Mouse (Mus musculus) embryonic facial prominence, embryonic 14.5 days (tissue): Measurements from ENCODE around the gene Zfp9. TPM values are rescaled to one million over a fixed set of nuclear protein-coding genes. Genes with fewer than 3 reads are reported as not detected.

Experiments used
- ATAC-seq: fragments of 200-750 bp; cut with Nextera tagmentation; 2 replicates; pipeline ENCODE4 v1.8.0; 2017; ENCODE audit warnings: low read depth, moderate number of reproducible peaks, moderate TSS enrichment
- DNase-seq: peaks from one replicate; pipeline ENCODE4 v3.0.0-alpha.2; 2015; ENCODE audit warnings: low spot score
- H3K27ac ChIP-seq: fragments of 300-500 bp; sonication (generic); replicated peaks from 2 replicates; pipeline ENCODE4 v1.5.1; 2014; ENCODE audit warnings: low read depth, mild to moderate bottlenecking, low read length, moderate library complexity
- H3K27me3 ChIP-seq: fragments of 300-500 bp; sonication (generic); replicated peaks from 2 replicates; pipeline ENCODE4 v1.6.1; 2014; ENCODE audit warnings: low read length; ENCODE audit not compliant: control insufficient read depth, insufficient read depth
- H3K36me3 ChIP-seq: fragments of 300-500 bp; sonication (generic); 2 replicates; pipeline ENCODE4 v1.6.1; 2014; ENCODE audit warnings: low read length, mixed read lengths; ENCODE audit not compliant: control insufficient read depth, insufficient read depth
- H3K4me1 ChIP-seq: fragments of 300-500 bp; sonication (generic); 2 replicates; pipeline ENCODE4 v1.6.1; 2014; ENCODE audit warnings: antibody characterized with exemption, low read length; ENCODE audit not compliant: control insufficient read depth, insufficient read depth
- H3K4me2 ChIP-seq: fragments of 300-500 bp; sonication (generic); 2 replicates; pipeline ENCODE4 v1.6.1; 2014; ENCODE audit warnings: low read depth, mild to moderate bottlenecking, low read length, moderate library complexity, mixed read lengths
- H3K4me3 ChIP-seq: fragments of 300-500 bp; sonication (generic); 2 replicates; pipeline ENCODE4 v1.5.1; 2014; ENCODE audit warnings: low read depth, mild to moderate bottlenecking, low read length
- H3K9ac ChIP-seq: fragments of 300-500 bp; sonication (generic); 2 replicates; pipeline ENCODE4 v1.6.1; 2014; ENCODE audit warnings: low read depth, mild to moderate bottlenecking, low read length, moderate library complexity, mixed read lengths
- H3K9me3 ChIP-seq: fragments of 300-500 bp; sonication (generic); 2 replicates; pipeline ENCODE4 v1.6.1; 2016; ENCODE audit warnings: low read length; ENCODE audit not compliant: control insufficient read depth
- WGBS: fragments of 180-500 bp; shearing (Covaris S2); extraction: QIAGEN DNeasy Blood & Tissue Kit; methylation state at CpG from one replicate; pipeline ENCODE4 v1.1.7; 2014; 5-methylcytosine and 5-hydroxymethylcytosine counted together
- polyA plus RNA-seq: library from polyadenylated mRNA; unstranded; fragments of >200 nt; fragmentation: Nextera tagmentation; extraction: Ambion mirVana; gene quantifications from 2 replicates; pipeline ENCODE4 v1.2.1, GENCODE M21; 2014

Gene Zfp9
- 18.5 and 18.9 TPM in 2 replicates for polyA plus RNA-seq

GRCm38 (mm10) chr6:118478957-118479708 is at the start of gene Zfp9:
TSS of gene Zfp9 (minus strand) at chr6:118479320.
- peak; percentile 92 for ATAC-seq
- H3K9me3 ChIP-seq: no peaks in the 10 kb centered on the region
- H3K4me1 ChIP-seq: peaks cover 12% of the 10 kb centered on the region; the same call in 1 of the 2 replicates
- peaks cover 28% of the 10 kb centered on the region for H3K36me3 ChIP-seq
- no peaks in the 10 kb centered on the region for H3K27me3 ChIP-seq
- peak within 1 kb of the TSS; percentile 65 for H3K4me2 ChIP-seq
- peak within 1 kb of the TSS; percentile 68 for H3K4me3 ChIP-seq
- DNase-seq: peak; percentile 94
- H3K9ac ChIP-seq: peak within 1 kb of the TSS; percentile 89
- peak within 1 kb of the TSS; percentile 93 for H3K27ac ChIP-seq
- WGBS: 0% methylated on average over 30 of the region's 57 CpGs

- 63% methylated on average over 7 of the region's 7 CpGs for WGBS
- no peak overlapping the region for H3K4me2 ChIP-seq
Measured at GRCm38 (mm10) chr6:118520668-118521067, 41.5 kb upstream of the Zfp9 start.

GRCm38 (mm10) chr6:118513335-118514012 is 34.4 kb upstream of the Zfp9 start:
- WGBS: 89% methylated on average over 12 of the region's 12 CpGs
- no peak for ATAC-seq
- no peaks in the 10 kb centered on the region for H3K27me3 ChIP-seq

More at GRCm38 (mm10) chr6:118520668-118521067, 41.5 kb upstream of the Zfp9 start:
- Histone ChIP-seq H3K36me3 (peaks cover 95% of the 10 kb centered on the region), H3K27ac (no peak overlapping the region), H3K27me3 (no peaks in the 10 kb centered on the region), H3K4me3 (no peak overlapping the region), H3K4me1 (no peaks in the 10 kb centered on the region), H3K9me3 (no peaks in the 10 kb centered on the region), H3K9ac (no peak overlapping the region)
- ATAC-seq (no peak), DNase-seq (no peak)

DNA sequence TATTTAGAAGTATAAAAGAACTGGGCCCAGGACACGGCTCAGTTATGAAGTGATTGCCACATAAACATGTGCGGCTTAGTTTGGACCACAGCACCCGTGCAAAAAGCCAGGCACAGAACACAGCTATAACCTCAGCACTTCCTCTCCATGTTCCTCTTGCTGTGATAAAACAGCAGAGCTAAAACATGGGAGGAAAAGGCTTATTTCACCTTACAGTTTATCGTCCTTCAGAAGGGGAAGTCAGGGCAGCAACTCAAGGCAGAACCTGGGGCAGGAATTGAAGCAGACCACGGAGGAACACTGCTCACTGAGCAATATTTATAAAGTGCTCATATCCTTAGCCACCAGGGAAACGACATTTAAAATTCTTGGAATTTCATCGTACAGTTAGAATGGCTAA is 19.9 kb upstream of the Zfp9 start:
- Histone ChIP-seq H3K27ac (no peak overlapping the region), H3K9ac (no peak overlapping the region), H3K4me3 (no peak overlapping the region), H3K9me3 (no peaks in the 10 kb centered on the region), H3K27me3 (no peaks in the 10 kb centered on the region), H3K36me3 (peaks cover 37% of the 10 kb centered on the region; the same call in 1 of the 2 replicates), H3K4me2 (no peak overlapping the region), H3K4me1 (no peaks in the 10 kb centered on the region)
- ATAC-seq: no peak
- 82% methylated on average over 7 of the region's 7 CpGs for WGBS
- no peak for DNase-seq

More at GRCm38 (mm10) chr6:118513335-118514012, 34.4 kb upstream of the Zfp9 start:
- no peak overlapping the region for H3K4me3 ChIP-seq
- H3K4me1 ChIP-seq: no peaks in the 10 kb centered on the region
- H3K36me3 ChIP-seq: peaks cover 74% of the 10 kb centered on the region
- DNase-seq: no peak
- H3K27ac ChIP-seq: no peak overlapping the region
- H3K9me3 ChIP-seq: no peaks in the 10 kb centered on the region
- no peak overlapping the region for H3K9ac ChIP-seq
- no peak overlapping the region for H3K4me2 ChIP-seq

- Histone ChIP-seq H3K36me3 (peaks cover 3% of the 10 kb centered on the region), H3K9ac (no peak overlapping the region), H3K27me3 (no peaks in the 10 kb centered on the region), H3K9me3 (no peaks in the 10 kb centered on the region), H3K27ac (no peak overlapping the region), H3K4me1 (peaks cover 7% of the 10 kb centered on the region; the same call in 1 of the 2 replicates), H3K4me2 (no peak overlapping the region), H3K4me3 (no peak overlapping the region)
- ATAC-seq: no peak
- no peak for DNase-seq
- WGBS: 74% methylated on average over 1 of the region's 1 CpGs
Measured at GRCm38 (mm10) chr6:118482125-118482524, 3.0 kb upstream of the Zfp9 start.

GRCm38 (mm10) chr6:118477875-118478785 is 990 bp downstream of the Zfp9 start:
- Histone ChIP-seq H3K4me2 (peak overlapping the region; percentile 65), H3K27me3 (no peaks in the 10 kb centered on the region), H3K27ac (peak overlapping the region; percentile 93), H3K36me3 (peaks cover 32% of the 10 kb centered on the region), H3K9ac (peak overlapping the region; percentile 89), H3K4me1 (peaks cover 12% of the 10 kb centered on the region; the same call in 1 of the 2 replicates), H3K4me3 (peak overlapping the region; percentile 68), H3K9me3 (no peaks in the 10 kb centered on the region)
- 17% methylated on average over 10 of the region's 10 CpGs for WGBS
- DNase-seq (peak; percentile 24), ATAC-seq (no peak)

DNA sequence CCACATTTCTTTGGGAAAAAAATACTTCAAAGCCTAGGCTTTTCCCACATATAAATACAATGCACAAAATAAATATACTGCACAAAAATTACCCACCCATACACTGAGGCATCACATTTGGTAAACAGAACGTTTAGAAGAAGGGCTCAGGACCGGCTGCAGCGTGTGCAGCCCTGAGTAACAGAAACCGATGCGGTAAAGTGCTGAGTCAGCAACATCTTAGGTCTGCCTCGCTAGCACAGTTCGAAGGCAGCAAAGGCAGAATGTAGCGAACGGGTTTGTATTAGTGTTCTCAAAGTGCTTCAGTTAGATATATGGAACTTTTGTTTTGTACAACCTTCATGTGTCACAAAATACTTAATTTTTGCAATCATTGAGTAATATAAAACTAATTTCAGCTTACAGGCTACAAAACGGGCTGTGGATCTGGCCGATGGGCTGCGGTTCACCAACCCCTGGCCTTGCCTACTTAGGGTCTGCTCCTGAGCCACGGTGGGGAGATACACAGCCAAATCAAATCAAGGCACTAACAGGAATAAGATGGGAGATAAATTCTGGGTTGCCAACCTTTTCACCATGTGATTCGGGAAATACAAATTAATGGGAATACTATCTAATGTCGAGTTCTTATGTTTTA is 16.9 kb downstream of the Zfp9 start:
- Histone ChIP-seq H3K9ac (no peak overlapping the region), H3K27me3 (no peaks in the 10 kb centered on the region), H3K27ac (no peak overlapping the region), H3K36me3 (peaks cover 55% of the 10 kb centered on the region), H3K4me2 (no peak overlapping the region), H3K9me3 (no peaks in the 10 kb centered on the region), H3K4me3 (no peak overlapping the region), H3K4me1 (no peaks in the 10 kb centered on the region)
- WGBS: 77% methylated on average over 15 of the region's 15 CpGs
- ATAC-seq (no peak), DNase-seq (no peak)

DNA sequence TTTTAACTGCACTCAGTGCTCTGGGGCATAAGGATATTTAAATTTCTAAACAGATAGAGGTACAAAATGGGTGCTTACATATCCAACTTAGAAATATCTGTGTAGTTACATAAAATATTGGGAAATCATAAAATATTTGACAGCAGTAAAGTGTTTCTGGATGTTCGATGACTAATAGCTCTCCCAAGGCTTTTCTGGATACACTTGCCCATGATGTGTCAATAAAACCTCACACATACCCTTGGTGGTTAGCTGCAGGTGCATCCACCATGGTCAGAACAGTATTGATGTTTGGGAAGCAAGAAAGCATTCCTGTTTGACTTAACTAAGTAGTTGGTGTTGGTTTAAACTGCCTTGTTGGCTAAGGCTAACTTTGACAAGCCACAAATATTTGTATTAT is 21.4 kb downstream of the Zfp9 start:
- 0 out of 2 replicates have a peak, but pooled peaks cover 8% of the 10 kb centered on the region for H3K4me1 ChIP-seq
- DNase-seq: no peak
- 90% methylated on average over 1 of the region's 1 CpGs for WGBS
- no peak overlapping the region for H3K4me3 ChIP-seq
- no peaks in the 10 kb centered on the region for H3K27me3 ChIP-seq
- H3K4me2 ChIP-seq: no peak overlapping the region
- H3K9me3 ChIP-seq: no peaks in the 10 kb centered on the region
- peaks cover 25% of the 10 kb centered on the region for H3K36me3 ChIP-seq
- no peak overlapping the region for H3K27ac ChIP-seq
- ATAC-seq: no peak
- no peak overlapping the region for H3K9ac ChIP-seq
